Mouse (Mus musculus) embryonic facial prominence, embryonic 12.5 days (tissue): ENCODE measurements around the gene Pdcd11. TPM values are rescaled to one million over a fixed set of nuclear protein-coding genes. Genes with fewer than 3 reads are reported as not detected.
"Not testable (repeated sequence)": the region's sequence is repeated elsewhere in the genome, so short reads cannot be mapped to it uniquely, and the experiment has no call there.

Experiments
- ATAC-seq: fragments of 200-750 bp; cut with Nextera tagmentation; 2 replicates; pipeline ENCODE4 v1.8.0; 2017; ENCODE audit not compliant: insufficient number of reproducible peaks, insufficient read depth, low FRiP score, low TSS enrichment
- H3K27ac ChIP-seq: fragments of 300-500 bp; sonication (generic); 2 replicates; pipeline ENCODE4 v1.5.1; 2016; ENCODE audit warnings: mild to moderate bottlenecking
- H3K27me3 ChIP-seq: fragments of 300-500 bp; sonication (generic); 2 replicates; pipeline ENCODE4 v1.6.1; 2016; ENCODE audit warnings: mild to moderate bottlenecking, moderate library complexity
- H3K36me3 ChIP-seq: fragments of 300-500 bp; sonication (generic); 2 replicates; pipeline ENCODE4 v1.6.1; 2016; ENCODE audit warnings: mild to moderate bottlenecking
- H3K4me1 ChIP-seq: fragments of 300-500 bp; sonication (generic); 2 replicates; pipeline ENCODE4 v1.6.1; 2016
- H3K4me2 ChIP-seq: fragments of 300-500 bp; sonication (generic); replicated peaks from 2 replicates; pipeline ENCODE4 v1.6.1; 2016; ENCODE audit warnings: mild to moderate bottlenecking, moderate library complexity
- H3K4me3 ChIP-seq: fragments of 300-500 bp; sonication (generic); 2 replicates; pipeline ENCODE4 v1.5.1; 2016; ENCODE audit warnings: mild to moderate bottlenecking
- H3K9ac ChIP-seq: fragments of 300-500 bp; sonication (generic); 2 replicates; pipeline ENCODE4 v1.6.1; 2016; ENCODE audit warnings: mild to moderate bottlenecking, moderate library complexity
- H3K9me3 ChIP-seq: fragments of 300-500 bp; sonication (generic); 2 replicates; pipeline ENCODE4 v1.6.1; 2016; ENCODE audit warnings: mild to moderate bottlenecking, moderate library complexity
- WGBS: fragments of 180-500 bp; shearing (Covaris S2); methylation state at CpG from one replicate; pipeline ENCODE4 v1.1.7; 2016; 5-methylcytosine and 5-hydroxymethylcytosine counted together
- polyA plus RNA-seq: library from polyadenylated mRNA; unstranded; fragments of >200 nt; fragmentation: Nextera tagmentation; extraction: Ambion mirVana; gene quantifications from 2 replicates; pipeline ENCODE4 v1.2.1, GENCODE M21; 2016

The Pdcd11 gene
- polyA plus RNA-seq, 1 experiment from 2014 or later: 14.0 TPM

GRCm38 (mm10) chr19:47130551-47131125 is 40.1 kb downstream of the Pdcd11 start:
- no peak overlapping the region for H3K9ac ChIP-seq
- 95% methylated on average over 15 of the region's 15 CpGs for WGBS
- H3K4me3 ChIP-seq: no peak overlapping the region
- H3K27ac ChIP-seq: no peak overlapping the region
- no peaks in the 10 kb centered on the region for H3K27me3 ChIP-seq
- H3K9me3 ChIP-seq: no peaks in the 10 kb centered on the region
- H3K4me1 ChIP-seq: no peaks in the 10 kb centered on the region
- H3K36me3 ChIP-seq: peaks cover 68% of the 10 kb centered on the region
- H3K4me2 ChIP-seq: no peak overlapping the region
- ATAC-seq: no peak

- peaks cover 19% of the 10 kb centered on the region for H3K4me1 ChIP-seq
- H3K9ac ChIP-seq: no peak overlapping the region
- peaks cover 47% of the 10 kb centered on the region for H3K36me3 ChIP-seq
- H3K27me3 ChIP-seq: no peaks in the 10 kb centered on the region
- ATAC-seq: no peak
- WGBS: 90% methylated on average over 7 of the region's 7 CpGs
- no peak overlapping the region for H3K4me2 ChIP-seq
- no peak overlapping the region for H3K27ac ChIP-seq
- H3K4me3 ChIP-seq: no peak overlapping the region
- H3K9me3 ChIP-seq: no peaks in the 10 kb centered on the region
Observed at GRCm38 (mm10) chr19:47133161-47133560, 42.6 kb downstream of the Pdcd11 start.

- H3K27ac ChIP-seq: no peak overlapping the region
- H3K36me3 ChIP-seq: peaks cover 23% of the 10 kb centered on the region
- H3K27me3 ChIP-seq: no peaks in the 10 kb centered on the region
- WGBS: 86% methylated on average over 17 of the region's 17 CpGs
- no peak overlapping the region for H3K9ac ChIP-seq
- no peak overlapping the region for H3K4me2 ChIP-seq
- no peak overlapping the region for H3K4me3 ChIP-seq
- no peak for ATAC-seq
- peaks cover 28% of the 10 kb centered on the region for H3K4me1 ChIP-seq
- H3K9me3 ChIP-seq: no peaks in the 10 kb centered on the region
Observed at GRCm38 (mm10) chr19:47135568-47135967, 45.0 kb downstream of the Pdcd11 start.

- no peak for ATAC-seq
- H3K9me3 ChIP-seq: no peaks in the 10 kb centered on the region
- no peak overlapping the region; the same call in 1 of the 2 replicates for H3K4me2 ChIP-seq
- WGBS: 82% methylated on average over 5 of the region's 5 CpGs
- H3K9ac ChIP-seq: no peak overlapping the region
- no peaks in the 10 kb centered on the region for H3K27me3 ChIP-seq
- H3K4me1 ChIP-seq: peaks cover 28% of the 10 kb centered on the region
- H3K4me3 ChIP-seq: no peak overlapping the region
- no peak overlapping the region for H3K27ac ChIP-seq
- H3K36me3 ChIP-seq: peaks cover 19% of the 10 kb centered on the region
Observed at GRCm38 (mm10) chr19:47136170-47136569, 45.6 kb downstream of the Pdcd11 start.

- H3K36me3 ChIP-seq: peaks cover 15% of the 10 kb centered on the region
- peak overlapping the region; percentile 83 for H3K27ac ChIP-seq
- H3K4me3 ChIP-seq: peak overlapping the region; percentile 37
- H3K9me3 ChIP-seq: no peaks in the 10 kb centered on the region
- WGBS: 34% methylated on average over 6 of the region's 6 CpGs
- ATAC-seq: no peak
- peak overlapping the region; percentile 57 for H3K4me2 ChIP-seq
- peak overlapping the region; percentile 62 for H3K9ac ChIP-seq
- peaks cover 28% of the 10 kb centered on the region for H3K4me1 ChIP-seq
- no peaks in the 10 kb centered on the region for H3K27me3 ChIP-seq
Observed at GRCm38 (mm10) chr19:47137051-47137581, 46.5 kb downstream of the Pdcd11 start.

GRCm38 (mm10) chr19:47137771-47138421 is 47.3 kb downstream of the Pdcd11 start, which contains the start of gene Calhm2:
Calhm2 (minus strand) TSS chr19:47138294.
- ATAC-seq: no peak
- 4% methylated on average over 28 of the region's 28 CpGs for WGBS
- peaks cover 28% of the 10 kb centered on the region for H3K4me1 ChIP-seq
- peak within 1 kb of the TSS; percentile 83 for H3K27ac ChIP-seq
- H3K4me3 ChIP-seq: peak within 1 kb of the TSS; percentile 37
- H3K9ac ChIP-seq: peak within 1 kb of the TSS; percentile 62
- H3K9me3 ChIP-seq: no peaks in the 10 kb centered on the region
- peak within 1 kb of the TSS; percentile 57 for H3K4me2 ChIP-seq
- peaks cover 7% of the 10 kb centered on the region for H3K36me3 ChIP-seq
- no peaks in the 10 kb centered on the region for H3K27me3 ChIP-seq

- not testable (repeated sequence) for H3K27ac ChIP-seq, H3K36me3 ChIP-seq, H3K4me2 ChIP-seq, H3K4me3 ChIP-seq, ATAC-seq, H3K9ac ChIP-seq, H3K27me3 ChIP-seq, H3K9me3 ChIP-seq
- 36% methylated on average over 7 of the region's 7 CpGs for WGBS
- peaks cover 28% of the 10 kb centered on the region for H3K4me1 ChIP-seq
Observed at GRCm38 (mm10) chr19:47139611-47140010, 49.0 kb downstream of the Pdcd11 start.

GRCm38 (mm10) chr19:47142438-47142837 is 51.9 kb downstream of the Pdcd11 start:
- H3K9me3 ChIP-seq: no peaks in the 10 kb centered on the region

GRCm38 (mm10) chr19:47144154-47144553 is 53.6 kb downstream of the Pdcd11 start, which contains the start of gene Calhm1:
Calhm1 (minus strand) TSS chr19:47144254.
- whole genome bisulfite sequencing: 88% methylated on average over 6 of the region's 6 CpGs
- ATAC-seq: no peak
- H3K27me3 ChIP-seq: 0 out of 2 replicates have a peak, but pooled peaks cover 3% of the 10 kb centered on the region
- H3K4me1 ChIP-seq: no peaks in the 10 kb centered on the region
- no peaks in the 10 kb centered on the region for H3K36me3 ChIP-seq
- no peak within 1 kb of the TSS for H3K4me3 ChIP-seq
- no peak within 1 kb of the TSS for H3K9ac ChIP-seq
- no peak within 1 kb of the TSS for H3K4me2 ChIP-seq
- H3K9me3 ChIP-seq: no peaks in the 10 kb centered on the region
- H3K27ac ChIP-seq: no peak within 1 kb of the TSS

More at GRCm38 (mm10) chr19:47142438-47142837, 51.9 kb downstream of the Pdcd11 start:
- Histone ChIP-seq H3K4me2 (no peak overlapping the region), H3K36me3 (no peaks in the 10 kb centered on the region), H3K4me1 (peaks cover 15% of the 10 kb centered on the region), H3K27ac (no peak overlapping the region), H3K27me3 (0 out of 2 replicates have a peak, but pooled peaks cover 3% of the 10 kb centered on the region), H3K9ac (no peak overlapping the region), H3K4me3 (no peak overlapping the region)
- no peak for ATAC-seq
- WGBS: 81% methylated on average over 6 of the region's 6 CpGs

GRCm38 (mm10) chr19:47148267-47148847 is 57.8 kb downstream of the Pdcd11 start:
- H3K9ac ChIP-seq: no peak overlapping the region
- H3K4me1 ChIP-seq: 0 out of 2 replicates have a peak, but pooled peaks cover 4% of the 10 kb centered on the region
- no peak overlapping the region for H3K4me3 ChIP-seq
- 75% methylated on average over 5 of the region's 5 CpGs for WGBS
- H3K36me3 ChIP-seq: no peaks in the 10 kb centered on the region
- H3K4me2 ChIP-seq: no peak overlapping the region
- no peaks in the 10 kb centered on the region for H3K9me3 ChIP-seq
- no peak for ATAC-seq
- 0 out of 2 replicates have a peak, but pooled peaks cover 3% of the 10 kb centered on the region for H3K27me3 ChIP-seq
- no peak overlapping the region for H3K27ac ChIP-seq

GRCm38 (mm10) chr19:47149854-47150253 is 59.3 kb downstream of the Pdcd11 start:
- Histone ChIP-seq H3K36me3 (no peaks in the 10 kb centered on the region), H3K27ac (no peak overlapping the region), H3K4me2 (no peak overlapping the region), H3K4me1 (0 out of 2 replicates have a peak, but pooled peaks cover 4% of the 10 kb centered on the region), H3K9me3 (no peaks in the 10 kb centered on the region), H3K4me3 (no peak overlapping the region), H3K27me3 (0 out of 2 replicates have a peak, but pooled peaks cover 3% of the 10 kb centered on the region), H3K9ac (no peak overlapping the region)
- WGBS: 26% methylated on average over 4 of the region's 4 CpGs
- no peak for ATAC-seq
